Comparison of ENCODE assay signal across 9 mouse cellular contexts in genomic region chr2:69129425-69130210, GRCm38 (mm10). TPM values are rescaled to one million over a fixed set of nuclear protein-coding genes. Genes with fewer than 3 reads are reported as not detected.
DNase-seq lines count a peak whose midpoint lies in the region; ATAC-seq lines count a peak whose summit lies in the region.
"Had no signal": no experiment of that assay in that cellular context is flagged by ENCODE, and none has a peak within 500 bp of the region (broad histone marks: within the 10 kb centered on the region; RNA-seq: fewer than 3 reads in every experiment).

No protein-coding gene starts in this region.

- intact Hi-C loops in left cerebral cortex, postnatal 14 days (cut with DNase I), result no loop called here
- intact Hi-C loops in left cerebral cortex, postnatal 10 days (cut with DNase I), result no loop called here

- H3K4me2 ChIP-seq in liver, embryonic 12.5 days, result no peak overlapping the region
- no peak overlapping the region for H3K4me2 ChIP-seq in embryonic facial prominence, embryonic 15.5 days (replicated peaks)
- H3K4me2 ChIP-seq in hindbrain, embryonic 13.5 days, result no peak overlapping the region
- no peak overlapping the region for H3K4me2 ChIP-seq in liver, embryonic 16.5 days (ENCODE audit: low read depth, low read length)

- H3K4me1 ChIP-seq in liver, embryonic 12.5 days, result peaks cover 16% of the 10 kb centered on the region
- 0 out of 2 replicates have a peak, but pooled peaks cover 6% of the 10 kb centered on the region for H3K4me1 ChIP-seq in embryonic facial prominence, embryonic 15.5 days
- peaks cover 17% of the 10 kb centered on the region for H3K4me1 ChIP-seq in hindbrain, embryonic 13.5 days (replicated peaks)
- no peaks in the 10 kb centered on the region; the same call in 1 of the 2 replicates for H3K4me1 ChIP-seq in liver, embryonic 16.5 days (ENCODE audit: control insufficient read depth, low read depth, low read length)

- no peak for DNase-seq in liver
- no peak for DNase-seq in left cerebral cortex, postnatal 14 days (ENCODE audit: low spot score in 2 of 2)
- no peak for DNase-seq in left cerebral cortex, postnatal 10 days (ENCODE audit: extremely low spot score in 1 of 2, low spot score in 2 of 2)
- DNase-seq: cerebellum, adult 18-20 months; spleen, adult 18-20 months had no signal

- WGBS in liver, embryonic 12.5 days (ENCODE audit: insufficient replicate concordance), result 55% methylated on average over 7 of the region's 7 CpGs
- WGBS in embryonic facial prominence, embryonic 15.5 days, result 64% methylated on average over 7 of the region's 7 CpGs
- 62% methylated on average over 7 of the region's 7 CpGs for WGBS in hindbrain, embryonic 13.5 days
- WGBS in liver, embryonic 16.5 days (ENCODE audit: insufficient replicate concordance), result 54% methylated on average over 7 of the region's 7 CpGs

- H3K9me3 ChIP-seq in liver, embryonic 12.5 days (replicated peaks), result no peaks in the 10 kb centered on the region
- no peaks in the 10 kb centered on the region for H3K9me3 ChIP-seq in embryonic facial prominence, embryonic 15.5 days (replicated peaks)
- H3K9me3 ChIP-seq in hindbrain, embryonic 13.5 days, result no peaks in the 10 kb centered on the region
- H3K9me3 ChIP-seq in liver, embryonic 16.5 days (replicated peaks; ENCODE audit: control insufficient read depth, low read length), result no peaks in the 10 kb centered on the region

- H3K27me3 ChIP-seq in liver, embryonic 12.5 days (replicated peaks), result no peaks in the 10 kb centered on the region
- H3K27me3 ChIP-seq in embryonic facial prominence, embryonic 15.5 days, result no peaks in the 10 kb centered on the region
- 0 out of 2 replicates have a peak, but pooled peaks cover 2% of the 10 kb centered on the region for H3K27me3 ChIP-seq in hindbrain, embryonic 13.5 days
- no peaks in the 10 kb centered on the region for H3K27me3 ChIP-seq in liver, embryonic 16.5 days (ENCODE audit: control insufficient read depth, insufficient read depth, low read depth, low read length)

- no peak overlapping the region for H3K9ac ChIP-seq in liver, embryonic 12.5 days
- no peak overlapping the region for H3K9ac ChIP-seq in embryonic facial prominence, embryonic 15.5 days
- H3K9ac ChIP-seq in hindbrain, embryonic 13.5 days, result no peak overlapping the region
- no peak overlapping the region for H3K9ac ChIP-seq in liver, embryonic 16.5 days (ENCODE audit: low read depth, low read length)

- H3K4me3 ChIP-seq in liver, embryonic 12.5 days, result no peak overlapping the region
- H3K4me3 ChIP-seq in embryonic facial prominence, embryonic 15.5 days (replicated peaks), result no peak overlapping the region
- H3K4me3 ChIP-seq in hindbrain, embryonic 13.5 days, result no peak overlapping the region
- no peak overlapping the region for H3K4me3 ChIP-seq in liver, embryonic 16.5 days (ENCODE audit: low read depth, low read length)

- H3K36me3 ChIP-seq in liver, embryonic 12.5 days, result no peaks in the 10 kb centered on the region
- H3K36me3 ChIP-seq in embryonic facial prominence, embryonic 15.5 days, result no peaks in the 10 kb centered on the region
- no peaks in the 10 kb centered on the region for H3K36me3 ChIP-seq in hindbrain, embryonic 13.5 days
- no peaks in the 10 kb centered on the region for H3K36me3 ChIP-seq in liver, embryonic 16.5 days (ENCODE audit: control insufficient read depth, insufficient read depth)

- H3K27ac ChIP-seq in liver, embryonic 12.5 days, result peak overlapping the region; percentile 36; the same call in 1 of the 2 replicates
- H3K27ac ChIP-seq in embryonic facial prominence, embryonic 15.5 days (replicated peaks), result peak overlapping the region; percentile 30; the same call in 1 of the 2 replicates
- peak overlapping the region; percentile 40; the same call in 1 of the 2 replicates for H3K27ac ChIP-seq in hindbrain, embryonic 13.5 days
- no peak overlapping the region for H3K27ac ChIP-seq in liver, embryonic 16.5 days (ENCODE audit: low read length)

- no peak for ATAC-seq in liver, embryonic 12.5 days
- no peak for ATAC-seq in embryonic facial prominence, embryonic 15.5 days (ENCODE audit: insufficient number of reproducible peaks, low FRiP score, low TSS enrichment, low read depth)
- no peak for ATAC-seq in hindbrain, embryonic 13.5 days (ENCODE audit: low FRiP score)
- ATAC-seq in liver, embryonic 16.5 days (ENCODE audit: low read depth), result 0 out of 2 replicates have a peak, but pooled peaks have one; percentile 27

RNA-seq across cellular contexts. Expression of gene Nostrin, which starts 6.0 kb away (rescaled TPM):
- 11.1 and 11.4 TPM in 2 replicates for polyA plus RNA-seq in liver, embryonic 12.5 days (2016; fragmentation: Nextera tagmentation; extraction: Ambion mirVana)
- 0.84 and 0.95 TPM in 2 replicates for polyA plus RNA-seq in embryonic facial prominence, embryonic 15.5 days (2015; fragmentation: Nextera tagmentation; extraction: Ambion mirVana)
- 0.71 and 1.1 TPM in 2 replicates for polyA plus RNA-seq in hindbrain, embryonic 13.5 days (2015; fragmentation: Nextera tagmentation; extraction: Ambion mirVana)
- polyA plus RNA-seq in liver, embryonic 16.5 days (2015; fragmentation: Nextera tagmentation; extraction: Ambion mirVana), result 7.0 and 7.2 TPM in 2 replicates
- total RNA-seq in left cerebral cortex, postnatal 14 days (2021), result 1 to 10 TPM; 4.7 to 7.6 TPM
- 1 to 10 TPM; 3.9 to 6.6 TPM for total RNA-seq in left cerebral cortex, postnatal 10 days (2021)
